Mouse (Mus musculus) limb, embryonic 13.5 days (tissue): ENCODE results near the gene Med27. TPM values are rescaled to one million over a fixed set of nuclear protein-coding genes. Genes with fewer than 3 reads are reported as not detected.

Experiments
- ATAC-seq: fragments of 200-750 bp; cut with Nextera tagmentation; 2 replicates; pipeline ENCODE4 v1.8.0; 2017; ENCODE audit warnings: low read depth, moderate number of reproducible peaks, moderate TSS enrichment; ENCODE audit not compliant: low FRiP score
- H3K27ac ChIP-seq: fragments of 300-500 bp; sonication (generic); 2 replicates; pipeline ENCODE4 v1.5.1; 2015; ENCODE audit warnings: inconsistent platforms, mild to moderate bottlenecking, moderate library complexity
- H3K27me3 ChIP-seq: fragments of 300-500 bp; sonication (generic); 2 replicates; pipeline ENCODE4 v1.6.1; 2015; ENCODE audit warnings: mild to moderate bottlenecking, inconsistent platforms
- H3K36me3 ChIP-seq: fragments of 300-500 bp; sonication (generic); 2 replicates; pipeline ENCODE4 v1.6.1; 2015; ENCODE audit warnings: inconsistent platforms, mild to moderate bottlenecking, moderate library complexity
- H3K4me1 ChIP-seq: fragments of 300-500 bp; sonication (generic); 2 replicates; pipeline ENCODE4 v1.6.1; 2015; ENCODE audit warnings: inconsistent platforms
- H3K4me2 ChIP-seq: fragments of 300-500 bp; sonication (generic); replicated peaks from 2 replicates; pipeline ENCODE4 v1.6.1; 2015; ENCODE audit warnings: inconsistent platforms, mild to moderate bottlenecking, moderate library complexity
- H3K4me3 ChIP-seq: fragments of 300-500 bp; sonication (generic); 2 replicates; pipeline ENCODE4 v1.5.1; 2015; ENCODE audit warnings: moderate library complexity, mild to moderate bottlenecking, inconsistent platforms
- H3K9ac ChIP-seq: fragments of 300-500 bp; sonication (generic); 2 replicates; pipeline ENCODE4 v1.6.1; 2015; ENCODE audit warnings: mild to moderate bottlenecking, inconsistent platforms
- H3K9me3 ChIP-seq: fragments of 300-500 bp; sonication (generic); 2 replicates; pipeline ENCODE4 v1.6.1; 2016; ENCODE audit warnings: inconsistent platforms
- WGBS: fragments of 180-500 bp; shearing (Covaris S2); methylation state at CpG from one replicate; pipeline ENCODE4 v1.1.7; 2015; 5-methylcytosine and 5-hydroxymethylcytosine counted together
- polyA plus RNA-seq: library from polyadenylated mRNA; unstranded; fragments of >200 nt; fragmentation: Nextera tagmentation; extraction: Ambion mirVana; gene quantifications from 2 replicates; pipeline ENCODE4 v1.2.1, GENCODE M21; 2015

Med27 gene
- polyA plus RNA-seq, 1 experiment from 2014 or later = 55.6 TPM

DNA sequence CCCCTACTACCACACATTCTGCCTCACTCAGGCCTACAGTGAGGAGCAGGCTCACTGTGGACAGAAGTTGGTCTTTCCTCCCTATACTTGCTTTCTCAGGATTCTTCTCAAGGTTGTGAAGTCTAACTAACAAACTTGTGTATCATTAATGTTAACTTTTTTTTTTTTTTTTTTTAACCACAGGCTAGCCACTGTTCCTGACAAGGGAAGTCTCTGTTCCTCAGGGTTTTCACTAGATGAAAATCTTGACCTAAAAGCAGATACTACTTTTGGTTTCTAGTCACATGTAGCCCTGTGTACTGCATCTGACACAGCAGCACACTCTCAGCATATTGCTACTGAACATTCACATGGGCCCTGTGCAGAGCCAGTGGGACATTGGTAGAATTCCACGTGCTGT is 55.2 kb downstream of the Med27 start:
- H3K4me1 ChIP-seq = peaks cover 21% of the 10 kb centered on the region
- H3K4me2 ChIP-seq = no peak overlapping the region
- no peak overlapping the region for H3K27ac ChIP-seq
- WGBS = 87% methylated on average over 1 of the region's 1 CpGs
- no peak for ATAC-seq
- H3K36me3 ChIP-seq = no peaks in the 10 kb centered on the region
- H3K9me3 ChIP-seq = no peaks in the 10 kb centered on the region
- H3K27me3 ChIP-seq = 0 out of 2 replicates have a peak, but pooled peaks cover 3% of the 10 kb centered on the region
- no peak overlapping the region for H3K9ac ChIP-seq
- H3K4me3 ChIP-seq = no peak overlapping the region

- H3K27ac ChIP-seq = no peak overlapping the region
- no peak overlapping the region for H3K9ac ChIP-seq
- H3K36me3 ChIP-seq = no peaks in the 10 kb centered on the region
- H3K4me2 ChIP-seq = no peak overlapping the region
- 0 out of 2 replicates have a peak, but pooled peaks cover 3% of the 10 kb centered on the region for H3K27me3 ChIP-seq
- no peaks in the 10 kb centered on the region for H3K9me3 ChIP-seq
- 79% methylated on average over 3 of the region's 3 CpGs for WGBS
- no peak for ATAC-seq
- H3K4me3 ChIP-seq = no peak overlapping the region
- peaks cover 20% of the 10 kb centered on the region for H3K4me1 ChIP-seq
Measured at GRCm38 (mm10) chr2:29402550-29403076, 56.0 kb downstream of the Med27 start.

DNA sequence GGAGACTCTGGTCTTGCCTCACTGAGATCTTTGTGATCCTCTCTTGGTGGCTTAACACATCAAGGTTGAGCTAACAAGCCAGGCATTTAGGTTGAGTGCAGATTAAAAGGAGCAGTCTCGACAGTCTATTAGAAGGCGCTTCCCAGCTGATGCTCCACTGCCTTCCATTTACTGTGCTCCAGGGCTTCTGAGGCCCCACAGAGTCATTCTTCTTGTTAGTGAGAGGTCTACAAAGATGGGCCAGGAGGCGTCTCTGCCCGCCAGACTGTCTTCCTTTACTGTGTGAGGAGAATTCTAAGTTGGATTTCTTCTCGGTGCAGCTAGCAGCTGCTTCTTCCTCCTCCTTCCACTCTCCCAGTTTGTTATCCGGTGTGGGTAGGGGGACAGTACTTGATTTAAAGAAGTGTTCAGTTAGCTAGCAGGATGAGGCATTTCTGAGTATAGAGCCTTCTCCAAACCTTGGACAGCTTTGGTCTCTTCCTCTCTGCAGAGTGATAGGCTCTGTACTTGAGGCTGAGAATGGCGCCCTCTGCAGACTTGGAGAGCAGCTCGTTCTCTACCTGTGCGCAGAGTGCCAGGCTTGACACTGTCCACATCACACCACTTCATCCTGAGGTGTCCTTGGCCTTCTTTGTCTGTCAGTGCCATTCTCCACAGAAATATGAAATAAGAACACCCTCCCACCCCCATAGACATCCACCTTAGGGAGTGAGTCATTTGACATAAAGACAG is 57.3 kb downstream of the Med27 start:
- H3K9me3 ChIP-seq = no peaks in the 10 kb centered on the region
- peaks cover 7% of the 10 kb centered on the region; the same call in 1 of the 2 replicates for H3K4me1 ChIP-seq
- no peak overlapping the region for H3K27ac ChIP-seq
- H3K4me2 ChIP-seq = no peak overlapping the region
- 0 out of 2 replicates have a peak, but pooled peaks cover 3% of the 10 kb centered on the region for H3K27me3 ChIP-seq
- no peak overlapping the region for H3K9ac ChIP-seq
- H3K4me3 ChIP-seq = no peak overlapping the region
- no peaks in the 10 kb centered on the region for H3K36me3 ChIP-seq
- no peak for ATAC-seq
- 79% methylated on average over 9 of the region's 9 CpGs for WGBS

- no peak overlapping the region for H3K27ac ChIP-seq
- H3K9ac ChIP-seq = no peak overlapping the region
- 86% methylated on average over 10 of the region's 10 CpGs for WGBS
- no peaks in the 10 kb centered on the region for H3K36me3 ChIP-seq
- no peak overlapping the region for H3K4me3 ChIP-seq
- H3K4me1 ChIP-seq = peaks cover 9% of the 10 kb centered on the region
- no peaks in the 10 kb centered on the region for H3K9me3 ChIP-seq
- ATAC-seq = no peak
- H3K27me3 ChIP-seq = 0 out of 2 replicates have a peak, but pooled peaks cover 3% of the 10 kb centered on the region
- H3K4me2 ChIP-seq = no peak overlapping the region
Measured at GRCm38 (mm10) chr2:29404931-29405330, 58.3 kb downstream of the Med27 start.

- WGBS = 86% methylated on average over 2 of the region's 2 CpGs
- Histone ChIP-seq H3K36me3 (no peaks in the 10 kb centered on the region), H3K27me3 (0 out of 2 replicates have a peak, but pooled peaks cover 3% of the 10 kb centered on the region), H3K4me3 (no peak overlapping the region), H3K4me1 (peaks cover 18% of the 10 kb centered on the region), H3K9me3 (no peaks in the 10 kb centered on the region), H3K4me2 (no peak overlapping the region), H3K9ac (no peak overlapping the region), H3K27ac (no peak overlapping the region)
- no peak for ATAC-seq
Measured at GRCm38 (mm10) chr2:29405848-29406247, 59.2 kb downstream of the Med27 start.

DNA sequence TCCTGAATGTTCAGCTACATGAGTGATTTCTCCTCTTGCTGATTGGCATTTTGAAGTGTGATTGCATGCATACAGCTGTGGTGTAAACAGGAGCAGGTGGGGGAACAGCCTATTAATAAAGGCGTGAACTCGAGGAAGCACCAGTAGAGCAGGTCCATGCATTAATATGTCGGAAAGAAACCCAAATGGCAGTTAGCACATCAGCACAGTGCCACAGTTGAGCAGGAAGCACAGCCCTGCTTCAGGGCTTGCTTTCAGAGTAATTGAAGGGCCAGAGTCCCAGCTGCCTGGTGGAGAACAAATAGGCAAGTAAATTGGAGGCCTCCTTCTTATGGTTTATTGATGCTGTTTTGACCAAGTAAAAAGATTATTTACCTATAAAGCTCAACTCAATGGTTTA is 60.7 kb downstream of the Med27 start:
- no peak overlapping the region for H3K27ac ChIP-seq
- H3K9me3 ChIP-seq = no peaks in the 10 kb centered on the region
- H3K9ac ChIP-seq = no peak overlapping the region
- H3K4me3 ChIP-seq = no peak overlapping the region
- 0 out of 2 replicates have a peak, but pooled peaks cover 3% of the 10 kb centered on the region for H3K27me3 ChIP-seq
- 36% methylated on average over 3 of the region's 3 CpGs for WGBS
- H3K4me1 ChIP-seq = peaks cover 22% of the 10 kb centered on the region
- no peaks in the 10 kb centered on the region for H3K36me3 ChIP-seq
- no peak overlapping the region for H3K4me2 ChIP-seq
- ATAC-seq = no peak

DNA sequence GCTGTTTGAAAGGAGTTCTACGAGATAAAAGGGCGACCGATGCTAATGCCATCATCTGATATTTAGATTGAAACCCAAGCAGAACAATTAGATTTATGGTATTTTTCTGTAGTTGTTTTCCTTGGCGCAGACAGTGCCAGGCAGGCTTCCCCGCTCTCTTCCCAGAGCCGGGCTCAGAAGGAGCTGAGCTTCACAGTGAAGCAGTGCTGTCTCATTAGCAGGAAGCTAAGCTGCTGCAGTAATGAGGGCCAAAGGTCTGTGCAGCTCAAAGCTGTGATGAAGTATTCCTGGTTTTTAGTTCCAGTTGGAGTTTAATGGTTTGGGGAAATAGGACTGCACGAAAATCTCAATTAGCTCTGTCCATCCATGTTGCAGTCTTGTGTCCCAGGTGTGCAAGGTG is 61.1 kb downstream of the Med27 start:
- 0 out of 2 replicates have a peak, but pooled peaks cover 3% of the 10 kb centered on the region for H3K27me3 ChIP-seq
- 46% methylated on average over 7 of the region's 7 CpGs for WGBS
- no peak overlapping the region for H3K9ac ChIP-seq
- no peak for ATAC-seq
- H3K4me1 ChIP-seq = peaks cover 26% of the 10 kb centered on the region
- H3K9me3 ChIP-seq = no peaks in the 10 kb centered on the region
- no peak overlapping the region for H3K4me2 ChIP-seq
- H3K4me3 ChIP-seq = no peak overlapping the region
- no peaks in the 10 kb centered on the region for H3K36me3 ChIP-seq
- H3K27ac ChIP-seq = no peak overlapping the region

GRCm38 (mm10) chr2:29410884-29411283 is 64.3 kb downstream of the Med27 start:
- H3K9me3 ChIP-seq = no peaks in the 10 kb centered on the region
- peaks cover 33% of the 10 kb centered on the region for H3K4me1 ChIP-seq
- H3K36me3 ChIP-seq = peaks cover 4% of the 10 kb centered on the region; the same call in 1 of the 2 replicates
- no peak overlapping the region for H3K4me2 ChIP-seq
- 81% methylated on average over 7 of the region's 7 CpGs for WGBS
- no peaks in the 10 kb centered on the region for H3K27me3 ChIP-seq
- no peak for ATAC-seq
- H3K4me3 ChIP-seq = no peak overlapping the region
- H3K9ac ChIP-seq = no peak overlapping the region
- H3K27ac ChIP-seq = no peak overlapping the region

GRCm38 (mm10) chr2:29412458-29412857 is 65.8 kb downstream of the Med27 start:
- WGBS = 63% methylated on average over 3 of the region's 3 CpGs

DNA sequence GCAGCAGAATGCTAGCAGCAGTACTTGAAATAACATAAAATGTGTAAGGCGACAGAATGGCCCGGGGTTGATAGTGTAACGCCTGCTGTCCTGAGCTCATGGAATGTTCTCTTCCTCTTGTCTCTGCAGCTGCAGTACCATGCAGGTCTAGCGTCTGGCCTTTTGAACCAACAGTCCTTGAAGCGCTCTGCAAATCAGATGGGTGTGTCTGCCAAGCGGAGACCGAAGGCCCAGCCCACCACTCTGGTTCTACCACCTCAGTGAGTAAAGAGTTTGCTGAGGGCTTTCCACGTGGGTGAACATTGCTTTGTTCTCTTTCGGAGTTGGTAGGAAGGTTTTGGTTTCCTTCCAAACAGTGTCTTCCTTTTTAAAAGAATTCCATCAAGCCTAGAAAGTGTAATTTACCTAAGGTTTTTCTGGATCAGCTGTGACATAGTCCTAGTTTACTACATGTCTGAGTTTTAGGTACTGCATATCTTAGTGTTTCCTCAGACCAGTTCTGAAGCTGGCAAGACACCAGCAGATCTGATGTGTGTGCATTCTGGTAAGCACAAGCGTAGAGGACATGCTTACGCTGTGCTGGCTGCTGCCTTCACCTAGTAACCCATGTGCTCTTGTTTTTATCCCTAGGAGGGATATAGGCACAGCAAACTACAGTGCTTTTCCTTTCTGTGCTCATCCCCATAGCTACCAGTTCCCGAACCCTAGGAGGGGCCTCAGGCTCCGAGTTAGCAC is 66.8 kb downstream of the Med27 start:
- 63% methylated on average over 13 of the region's 13 CpGs for WGBS
- no peaks in the 10 kb centered on the region for H3K27me3 ChIP-seq
- no peak for ATAC-seq
- no peak overlapping the region for H3K4me2 ChIP-seq
- H3K9me3 ChIP-seq = no peaks in the 10 kb centered on the region
- no peak overlapping the region for H3K27ac ChIP-seq
- H3K9ac ChIP-seq = no peak overlapping the region
- H3K36me3 ChIP-seq = peaks cover 4% of the 10 kb centered on the region; the same call in 1 of the 2 replicates
- peaks cover 26% of the 10 kb centered on the region for H3K4me1 ChIP-seq
- H3K4me3 ChIP-seq = no peak overlapping the region

More at GRCm38 (mm10) chr2:29412458-29412857, 65.8 kb downstream of the Med27 start:
- H3K36me3 ChIP-seq = peaks cover 4% of the 10 kb centered on the region; the same call in 1 of the 2 replicates
- H3K27me3 ChIP-seq = no peaks in the 10 kb centered on the region
- H3K4me1 ChIP-seq = peaks cover 27% of the 10 kb centered on the region
- no peak for ATAC-seq
- no peak overlapping the region for H3K4me2 ChIP-seq
- H3K4me3 ChIP-seq = no peak overlapping the region
- H3K9ac ChIP-seq = no peak overlapping the region
- no peaks in the 10 kb centered on the region for H3K9me3 ChIP-seq
- no peak overlapping the region for H3K27ac ChIP-seq

DNA sequence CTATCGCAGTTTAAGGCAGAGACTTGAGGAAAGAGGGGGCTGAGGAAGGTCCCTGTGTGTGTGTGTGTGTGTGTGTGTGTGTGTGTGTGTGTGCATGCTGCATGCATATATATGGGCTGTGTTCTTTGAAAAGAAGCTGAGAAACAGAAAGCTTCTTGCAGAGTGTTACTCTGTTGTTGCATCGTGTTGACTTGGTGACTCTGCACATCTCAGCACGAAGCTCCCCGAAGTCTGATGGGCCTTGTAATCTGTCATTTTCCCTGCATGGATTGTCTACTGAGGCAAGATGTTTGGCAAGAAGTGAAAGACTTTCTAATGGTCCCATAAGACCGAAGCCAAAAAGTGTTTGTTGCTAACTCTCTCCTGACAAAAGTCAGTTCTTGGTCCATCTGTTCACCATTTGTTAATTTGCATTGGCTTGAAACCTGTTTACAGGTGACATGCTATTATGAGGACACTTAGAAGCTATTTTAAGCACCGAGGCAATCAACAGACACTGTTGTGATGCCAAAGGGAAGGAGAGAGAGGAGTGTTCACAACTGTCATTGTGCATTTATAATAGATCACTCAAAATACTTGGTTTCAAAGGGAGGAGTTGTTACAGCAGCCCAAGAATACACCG is 68.3 kb downstream of the Med27 start:
- H3K4me2 ChIP-seq = no peak overlapping the region
- ATAC-seq = no peak
- 82% methylated on average over 7 of the region's 7 CpGs for WGBS
- H3K4me1 ChIP-seq = peaks cover 38% of the 10 kb centered on the region
- no peaks in the 10 kb centered on the region for H3K27me3 ChIP-seq
- peaks cover 4% of the 10 kb centered on the region; the same call in 1 of the 2 replicates for H3K36me3 ChIP-seq
- H3K4me3 ChIP-seq = no peak overlapping the region
- H3K9me3 ChIP-seq = no peaks in the 10 kb centered on the region
- no peak overlapping the region for H3K9ac ChIP-seq
- H3K27ac ChIP-seq = no peak overlapping the region

DNA sequence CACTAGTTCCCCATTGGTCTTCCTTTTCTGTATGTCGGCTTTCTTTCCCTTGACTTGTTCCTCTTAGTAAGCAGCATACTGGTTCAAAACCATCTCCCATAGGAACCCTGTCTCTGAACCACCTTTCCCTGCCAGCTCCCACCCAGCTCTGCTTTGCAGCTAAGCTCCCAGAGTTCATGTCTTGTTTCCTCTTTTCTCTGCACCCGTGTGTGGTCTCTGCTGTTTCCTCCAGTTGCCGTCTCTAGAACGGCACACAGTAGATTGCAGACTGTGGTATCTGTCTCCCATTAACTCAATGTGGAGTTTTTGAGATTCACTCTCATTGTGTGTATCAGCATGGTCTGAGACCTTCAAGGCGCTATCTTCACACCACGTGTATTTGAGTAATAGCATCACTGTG is 71.9 kb downstream of the Med27 start:
- Histone ChIP-seq H3K36me3 (peaks cover 4% of the 10 kb centered on the region; the same call in 1 of the 2 replicates), H3K9me3 (no peaks in the 10 kb centered on the region), H3K27ac (no peak overlapping the region), H3K4me2 (no peak overlapping the region), H3K4me3 (no peak overlapping the region), H3K9ac (no peak overlapping the region), H3K27me3 (no peaks in the 10 kb centered on the region), H3K4me1 (peaks cover 16% of the 10 kb centered on the region)
- no peak for ATAC-seq
- 71% methylated on average over 6 of the region's 6 CpGs for WGBS
